Mouse (Mus musculus) kidney, adult 9 months (tissue): ENCODE data around the gene Tut7.
"Not testable (repeated sequence)": the region's sequence is repeated elsewhere in the genome, so short reads cannot be mapped to it uniquely, and the experiment has no call there.

Source experiments
- DNase-seq: peaks from one replicate; pipeline ENCODE4 v3.0.0; 2022

The Tut7 gene

DNA sequence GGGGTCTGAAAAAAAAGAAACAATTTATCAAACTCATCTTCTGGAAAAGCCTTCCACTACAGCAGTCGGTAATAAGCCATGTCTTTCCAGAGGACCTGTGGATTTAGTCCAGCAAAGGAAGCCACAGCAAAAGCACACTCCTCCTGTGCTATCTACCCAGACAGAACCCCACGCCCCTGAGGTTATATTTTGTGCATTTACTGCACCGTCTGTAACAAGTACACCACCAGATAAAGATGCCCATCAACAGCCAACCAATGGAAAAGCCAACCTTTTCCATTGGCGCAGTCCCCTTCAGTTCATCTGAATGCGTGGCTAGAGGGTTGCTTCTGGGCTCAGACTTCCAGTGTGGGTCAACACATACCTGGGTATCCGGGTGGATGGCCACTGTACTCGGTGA is 60.2 kb downstream of the Tut7 start:
- no peak for DNase-seq

DNA sequence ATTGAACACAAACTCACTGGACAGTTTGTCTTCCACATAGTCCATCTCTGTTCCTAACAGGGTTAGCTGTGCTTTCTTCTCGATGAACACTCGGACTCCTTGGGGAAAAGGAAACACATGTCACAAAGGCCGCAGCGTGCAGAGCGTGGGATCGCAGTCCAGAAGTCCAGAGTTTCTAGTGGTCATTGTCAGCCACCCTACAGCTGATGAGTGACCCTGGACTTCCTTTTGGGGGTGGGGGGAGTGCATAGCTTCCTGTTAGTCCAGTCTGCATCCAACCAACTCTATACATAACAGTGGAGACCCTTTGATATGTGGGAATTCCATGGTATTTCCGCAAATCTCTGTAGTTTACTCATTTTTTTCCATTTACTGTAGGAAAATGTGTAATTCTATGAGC is 66.0 kb downstream of the Tut7 start:
- peak; percentile 21 for DNase-seq

- no peak for DNase-seq
Measured at GRCm38 (mm10) chr13:59750310-59750709, 72.6 kb downstream of the Tut7 start.

- peak; percentile 34 for DNase-seq
Measured at GRCm38 (mm10) chr13:59746711-59747110, 76.2 kb downstream of the Tut7 start, which contains the start of gene 1700014D04Rik. Gene 1700014D04Rik (minus strand): TSS chr13:59746752.

GRCm38 (mm10) chr13:59746164-59746563 is 76.8 kb downstream of the Tut7 start:
- no peak for DNase-seq

- DNase-seq = no peak
Measured at GRCm38 (mm10) chr13:59745462-59745861, 77.5 kb downstream of the Tut7 start.

DNA sequence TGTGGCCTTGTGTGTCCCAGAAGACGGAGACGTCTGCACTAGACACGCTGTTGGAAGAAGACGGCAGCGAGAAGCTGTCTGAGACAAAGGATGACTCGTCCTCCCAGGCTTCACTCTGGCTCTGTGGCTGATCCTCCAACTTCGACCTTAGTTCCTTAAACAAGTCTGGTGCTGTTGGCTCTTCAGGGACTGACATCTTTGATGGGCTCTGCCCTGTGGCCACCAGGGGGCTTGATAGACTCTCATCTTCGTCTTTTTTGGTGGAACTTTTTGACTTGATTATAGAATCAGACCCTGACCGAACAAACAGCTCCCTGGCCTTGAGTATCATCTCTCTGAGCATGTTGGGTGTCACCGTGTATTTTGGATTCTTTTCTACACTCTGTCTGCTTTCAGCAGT is 81.2 kb downstream of the Tut7 start:
- no peak for DNase-seq

DNA sequence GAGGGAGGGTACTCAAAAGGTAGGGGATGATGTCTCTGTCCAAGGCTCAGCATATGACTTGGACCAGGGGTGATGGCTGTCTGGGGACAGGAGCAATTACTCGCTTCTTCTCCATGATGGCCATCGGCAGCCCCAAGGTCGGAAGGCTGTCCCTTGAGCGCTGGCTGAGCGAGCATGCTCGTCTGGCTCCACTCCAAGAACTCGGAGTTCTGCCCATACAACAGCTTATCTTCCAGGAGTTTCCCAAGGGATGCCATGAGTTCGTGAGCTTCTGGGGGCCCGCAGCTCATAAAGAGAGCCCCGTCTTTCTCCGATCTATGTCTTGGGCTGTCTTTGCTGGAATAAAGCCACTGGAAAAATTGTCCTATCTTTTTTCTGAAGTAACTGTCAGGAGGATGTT is 81.9 kb downstream of the Tut7 start:
- DNase-seq = no peak

- DNase-seq = no peak
Measured at GRCm38 (mm10) chr13:59739397-59739796, 83.5 kb downstream of the Tut7 start.

GRCm38 (mm10) chr13:59738455-59738854 is 84.5 kb downstream of the Tut7 start:
- no peak for DNase-seq

DNA sequence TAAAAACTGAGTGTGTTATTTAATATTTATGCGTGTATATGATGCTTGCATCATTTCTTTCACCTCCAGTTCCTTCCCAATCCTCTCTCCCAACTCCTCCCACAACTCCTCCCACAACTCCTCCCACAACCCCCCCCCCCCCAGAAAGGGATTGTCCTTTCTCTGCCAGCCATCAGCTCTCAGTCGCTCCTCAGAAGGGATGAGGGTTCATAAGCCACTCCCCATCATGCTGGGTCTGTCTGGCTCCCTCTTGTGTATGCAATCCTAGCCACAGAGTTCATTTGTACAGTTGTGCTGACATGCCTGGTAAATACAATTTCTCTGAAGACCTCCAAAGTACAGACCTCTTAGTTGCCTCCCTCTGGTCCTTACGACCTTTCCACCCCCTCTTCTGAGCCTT is 87.8 kb downstream of the Tut7 start:
- no peak for DNase-seq

DNA sequence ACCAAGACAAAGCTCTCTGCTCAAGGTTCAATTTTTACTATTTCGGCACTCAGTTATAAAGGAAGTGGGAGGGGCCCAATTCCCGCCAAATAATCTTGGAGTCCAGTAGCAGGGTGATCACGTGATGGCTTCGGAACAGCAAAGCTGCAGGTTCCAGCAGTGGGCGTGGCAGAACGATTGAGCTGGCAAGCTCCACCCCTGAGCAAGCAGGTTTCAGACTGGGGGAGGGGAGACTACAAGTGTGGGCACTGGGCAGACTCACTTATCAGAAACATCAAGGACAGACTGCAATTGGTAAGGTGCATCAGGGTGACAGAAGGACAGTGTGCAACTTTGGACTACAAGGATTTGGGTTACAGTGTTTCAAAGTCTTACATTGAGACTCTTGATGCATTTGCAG is 88.6 kb downstream of the Tut7 start:
- DNase-seq = peak; percentile 19

- DNase-seq = no peak
Measured at GRCm38 (mm10) chr13:59733936-59734335, 89.0 kb downstream of the Tut7 start.

- DNase-seq = no peak
Measured at GRCm38 (mm10) chr13:59731652-59732051, 91.3 kb downstream of the Tut7 start, which contains the start of gene Spata31d1d. Gene Spata31d1d (minus strand): TSS chr13:59731752.

GRCm38 (mm10) chr13:59728378-59729093 is 94.4 kb downstream of the Tut7 start:
- DNase-seq = peak; percentile 81

DNA sequence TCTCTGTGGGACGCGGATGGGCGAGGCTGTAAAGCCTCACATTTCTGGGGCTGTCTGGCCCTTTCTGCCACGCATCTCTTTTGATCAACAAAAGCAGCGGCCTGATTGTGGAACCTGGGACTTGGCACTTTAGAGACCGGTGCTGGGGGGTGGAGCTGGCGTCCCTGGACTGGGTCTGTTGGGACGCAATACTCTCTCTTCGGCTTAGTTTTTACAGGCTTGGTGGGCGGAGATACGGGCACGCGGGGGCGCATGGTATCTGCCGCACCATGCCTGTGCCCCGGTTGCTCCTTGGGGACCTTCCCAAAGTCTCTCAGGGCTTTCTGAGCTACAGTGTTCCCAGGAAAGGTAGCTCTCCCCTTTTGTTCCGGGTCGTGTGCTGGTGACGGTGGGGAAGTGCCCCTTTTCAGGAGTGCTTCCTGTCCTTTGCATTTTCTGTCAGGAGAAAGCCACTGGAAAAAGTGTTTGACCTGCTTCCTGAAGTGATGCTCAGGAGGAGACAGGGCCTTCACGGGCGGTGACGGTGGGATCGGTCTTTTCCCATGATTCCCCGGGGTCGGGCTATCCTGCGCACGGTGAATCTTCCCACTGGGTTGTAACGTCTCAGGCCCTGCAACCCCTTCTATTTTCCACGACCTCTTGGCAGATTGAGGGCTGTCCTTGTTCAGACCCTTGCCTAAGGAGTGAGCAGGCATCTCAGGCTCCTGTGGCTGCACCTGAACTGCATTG is 96.6 kb downstream of the Tut7 start:
- no peak for DNase-seq

DNA sequence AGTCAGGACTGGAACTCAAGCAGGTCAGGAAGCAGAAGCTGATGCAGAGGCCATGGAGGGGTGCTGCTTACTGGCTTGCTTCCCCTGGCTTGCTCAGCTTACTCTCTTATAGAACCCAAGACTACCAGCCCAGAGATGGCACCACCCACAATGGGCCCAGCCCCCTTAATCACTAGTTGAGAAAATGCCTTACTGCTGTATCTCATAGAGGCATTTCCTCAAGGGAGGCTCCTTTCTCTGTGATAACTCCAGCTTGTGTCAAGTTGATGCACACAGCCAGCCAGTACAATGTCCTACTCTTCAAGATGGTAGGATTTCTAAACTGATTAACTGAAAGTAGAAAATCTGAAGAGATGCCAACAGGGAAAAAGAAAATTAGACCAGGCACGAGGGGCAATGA is 100.9 kb downstream of the Tut7 start:
- DNase-seq = not testable (repeated sequence)
